Mouse (Mus musculus) yolk sac, embryonic 10.5 days (tissue): ENCODE results near the gene Dusp23.

Source experiments
- DNase-seq: peaks from one replicate; pipeline ENCODE4 v3.0.0-alpha.2; 2017; ENCODE audit warnings: low spot score

Gene Dusp23

DNA sequence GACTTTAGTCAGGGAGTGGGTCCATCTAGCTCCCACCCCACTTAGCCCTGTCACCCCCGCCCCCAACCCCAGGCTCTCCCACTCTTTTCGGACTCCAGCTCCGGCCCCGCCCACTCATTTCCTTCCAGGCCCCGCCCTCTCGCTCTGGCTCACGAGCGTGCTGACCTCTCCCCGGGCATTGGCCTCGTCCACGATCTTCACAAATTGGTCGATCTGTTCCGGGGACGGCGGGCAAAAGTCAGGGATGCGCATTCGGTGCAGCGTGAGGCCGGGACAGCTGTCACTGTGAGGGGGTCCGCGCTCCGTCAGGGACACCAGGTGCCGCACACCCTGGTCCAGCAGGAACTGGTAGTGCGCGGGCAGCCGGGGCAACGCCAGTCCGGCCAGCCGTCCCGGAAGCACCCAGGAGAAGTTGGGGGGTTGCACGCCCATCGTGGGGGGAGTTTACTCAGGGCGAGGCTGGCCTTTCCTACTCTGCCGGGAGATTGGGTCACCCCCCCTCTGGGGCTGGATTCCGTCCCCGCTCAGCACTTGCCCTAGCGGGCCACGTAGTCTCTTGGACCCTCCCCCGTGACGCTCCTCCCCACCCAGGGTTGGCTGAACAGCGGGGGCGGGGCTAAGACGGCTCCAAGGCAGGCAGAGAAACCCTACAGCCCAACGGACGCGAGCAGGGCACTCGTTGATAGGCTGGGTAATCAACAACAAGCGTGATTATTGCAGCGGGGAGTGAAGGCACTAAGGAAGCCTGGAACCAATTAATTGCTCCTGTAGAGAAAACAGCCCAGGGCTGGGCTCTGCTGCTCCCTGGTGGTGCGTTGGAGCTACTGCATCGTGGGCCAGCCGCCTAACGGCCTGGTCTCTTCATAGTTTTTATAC, at the start of gene Dusp23:
Gene Dusp23, minus strand, starts transcription at position 512 of the 876 bp plus-strand sequence.
- DNase-seq: peak; percentile 97

DNA sequence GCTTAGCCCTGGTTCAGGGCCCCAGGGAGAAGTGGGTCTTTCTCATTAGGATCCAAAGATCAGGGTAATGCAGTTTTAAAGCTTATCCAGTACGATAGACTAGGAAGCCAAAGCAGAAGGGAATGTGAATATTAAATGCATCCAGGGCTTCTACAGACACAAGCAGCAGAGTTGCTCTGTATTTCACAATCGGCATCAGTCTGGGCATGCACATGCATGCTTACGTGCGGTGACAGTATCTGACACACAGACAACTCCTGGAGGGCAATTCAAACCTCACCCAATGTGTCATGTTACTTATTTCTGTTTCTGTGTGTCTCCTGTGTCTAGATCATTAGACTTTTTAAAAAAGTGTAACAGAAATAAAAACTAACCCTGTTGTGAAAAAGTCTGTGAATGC, 48.0 kb upstream of the Dusp23 start:
- DNase-seq: no peak

DNA sequence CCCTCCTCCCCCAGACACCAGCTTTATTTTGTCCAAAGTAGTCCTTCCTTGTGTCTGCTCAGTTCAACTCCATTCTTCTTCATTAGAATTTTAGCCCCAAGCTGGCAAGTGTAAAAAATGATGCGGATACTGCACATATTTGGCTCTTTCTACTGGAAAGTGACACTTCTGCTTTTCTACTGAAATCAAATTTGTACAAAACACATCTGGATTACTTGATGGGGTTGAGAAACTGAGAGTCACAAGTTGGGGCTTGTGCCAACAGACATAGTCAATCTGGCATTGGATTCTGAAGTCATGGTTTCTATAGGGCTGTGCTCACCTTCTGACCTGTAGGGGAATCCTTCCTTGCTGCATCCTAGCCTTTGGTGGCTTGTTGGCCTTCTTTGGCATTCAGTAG, 38.0 kb upstream of the Dusp23 start:
- no peak for DNase-seq

DNA sequence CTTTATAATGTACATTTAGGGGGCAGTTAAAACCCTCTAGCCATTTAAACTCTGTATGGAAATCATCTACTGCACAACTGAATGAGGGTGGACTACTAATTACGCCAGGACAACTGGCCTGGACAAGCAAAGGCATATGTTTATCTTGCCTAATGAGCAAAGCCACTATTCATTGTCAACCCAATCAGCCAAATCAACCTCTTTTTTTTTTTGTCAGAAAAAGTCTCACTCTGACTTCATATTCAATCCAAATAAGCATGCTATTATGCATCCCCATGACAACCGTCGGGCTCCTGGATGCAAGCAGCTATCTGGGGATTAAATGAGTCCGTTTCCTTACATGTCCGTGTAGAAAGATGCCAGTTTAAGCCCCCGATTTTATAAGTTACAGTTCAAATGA, 34.8 kb upstream of the Dusp23 start:
- no peak for DNase-seq

DNA sequence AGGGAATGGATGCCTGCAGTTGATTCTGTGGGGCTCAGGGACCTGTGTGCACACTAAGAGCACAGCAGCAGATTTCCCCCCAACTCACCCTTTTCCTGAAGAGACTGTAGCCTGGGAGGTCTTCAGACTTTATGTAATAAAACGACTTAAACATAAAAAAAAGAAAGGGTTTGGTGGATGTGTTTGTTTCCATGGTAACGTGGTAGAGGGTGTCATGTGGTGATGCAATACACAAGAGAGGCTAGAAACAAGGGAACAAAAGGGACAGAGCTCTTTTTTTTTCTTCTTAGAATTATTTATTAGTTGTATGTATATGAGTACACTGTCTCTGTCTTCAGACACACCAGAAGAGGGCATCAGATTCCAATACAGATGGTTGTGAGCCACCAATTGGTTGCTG, 32.7 kb upstream of the Dusp23 start:
- DNase-seq: no peak

DNA sequence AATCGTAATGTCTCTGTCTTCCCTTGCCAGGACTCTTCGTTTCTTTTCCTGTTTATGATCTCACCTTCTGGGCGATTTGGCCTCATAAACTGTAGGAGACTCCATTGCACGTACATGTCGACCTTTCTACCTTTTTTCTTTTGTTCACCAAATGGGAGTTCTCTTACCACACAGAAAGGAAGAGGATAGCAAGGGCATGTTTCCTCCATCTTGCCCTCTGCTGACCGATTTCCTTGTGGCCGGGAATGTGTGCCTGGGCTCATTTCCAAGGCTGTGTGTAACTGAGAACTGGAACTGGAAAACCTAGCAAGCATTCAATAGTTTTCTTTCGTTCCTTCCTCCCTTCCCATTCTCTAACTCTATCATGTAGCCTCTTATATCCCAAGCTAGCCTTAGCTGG, 26.9 kb upstream of the Dusp23 start:
- no peak for DNase-seq

DNA sequence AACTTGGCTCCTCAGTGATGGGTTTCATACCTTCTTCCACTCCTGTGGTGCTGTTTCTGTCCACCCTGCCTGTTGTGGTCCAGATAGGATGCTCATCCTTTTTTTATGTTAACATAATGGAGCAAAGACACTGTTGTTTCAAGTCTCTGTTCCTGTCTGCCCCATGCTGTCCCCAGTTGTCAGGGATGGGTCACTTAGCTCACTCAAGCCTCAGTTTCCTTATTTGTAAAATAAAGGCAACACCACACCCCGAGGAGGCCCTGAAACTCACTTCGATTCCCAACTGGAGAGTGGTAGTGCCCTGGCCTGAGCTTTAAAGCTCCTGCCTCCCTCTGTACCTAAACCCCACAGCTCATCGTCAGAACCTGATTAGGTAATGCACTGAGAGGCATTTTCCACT, 24.5 kb upstream of the Dusp23 start:
- no peak for DNase-seq

DNA sequence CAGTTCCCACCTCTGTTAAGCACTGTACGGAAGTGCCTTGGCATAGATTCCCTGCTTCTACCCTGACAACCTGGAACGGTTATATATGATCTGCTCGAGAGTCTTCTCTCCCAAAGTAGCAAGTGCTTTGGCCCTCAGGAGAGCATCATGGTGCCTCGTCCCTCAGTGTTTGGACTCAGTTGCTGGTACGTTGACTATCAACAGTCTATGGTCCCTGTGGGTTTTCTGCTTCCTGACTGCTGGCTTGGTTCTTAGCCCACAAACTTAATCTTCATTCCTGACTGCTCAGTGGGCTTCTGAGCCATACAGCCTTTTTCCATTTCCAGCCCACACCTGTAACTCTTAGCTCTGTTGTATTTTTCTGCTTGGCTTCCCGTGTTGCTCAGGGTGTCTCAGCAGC, 21.1 kb upstream of the Dusp23 start:
- no peak for DNase-seq

DNA sequence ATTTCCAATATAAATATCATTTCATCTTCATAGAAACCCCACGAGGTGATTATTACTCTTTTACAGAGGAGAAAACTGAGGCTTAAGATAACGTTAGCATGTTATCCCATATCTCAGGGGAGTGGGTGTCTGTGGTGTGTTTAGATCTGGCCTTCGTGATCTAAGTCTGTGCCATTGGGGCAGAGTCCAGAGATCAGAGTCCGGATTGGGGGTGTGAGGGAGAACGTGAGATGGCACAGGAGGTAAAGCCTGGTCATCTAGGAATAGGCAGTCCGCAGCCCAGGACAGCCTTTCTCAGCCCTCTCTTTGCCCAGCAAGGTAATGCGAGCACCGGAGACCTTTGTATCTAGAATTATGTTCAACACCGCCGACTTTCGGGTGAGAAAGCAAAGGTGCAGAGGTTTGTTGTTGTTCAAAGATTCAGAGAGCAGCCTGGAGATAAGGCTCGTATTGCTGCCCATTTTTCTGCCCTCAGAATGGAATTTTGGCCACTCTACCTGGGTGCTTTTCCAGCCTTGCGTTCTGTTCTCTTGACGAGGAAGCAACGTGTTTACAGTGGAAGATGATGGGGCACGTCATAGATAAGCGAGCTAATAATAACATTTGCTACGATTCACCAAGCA, 19.4 kb upstream of the Dusp23 start:
- DNase-seq: no peak

DNA sequence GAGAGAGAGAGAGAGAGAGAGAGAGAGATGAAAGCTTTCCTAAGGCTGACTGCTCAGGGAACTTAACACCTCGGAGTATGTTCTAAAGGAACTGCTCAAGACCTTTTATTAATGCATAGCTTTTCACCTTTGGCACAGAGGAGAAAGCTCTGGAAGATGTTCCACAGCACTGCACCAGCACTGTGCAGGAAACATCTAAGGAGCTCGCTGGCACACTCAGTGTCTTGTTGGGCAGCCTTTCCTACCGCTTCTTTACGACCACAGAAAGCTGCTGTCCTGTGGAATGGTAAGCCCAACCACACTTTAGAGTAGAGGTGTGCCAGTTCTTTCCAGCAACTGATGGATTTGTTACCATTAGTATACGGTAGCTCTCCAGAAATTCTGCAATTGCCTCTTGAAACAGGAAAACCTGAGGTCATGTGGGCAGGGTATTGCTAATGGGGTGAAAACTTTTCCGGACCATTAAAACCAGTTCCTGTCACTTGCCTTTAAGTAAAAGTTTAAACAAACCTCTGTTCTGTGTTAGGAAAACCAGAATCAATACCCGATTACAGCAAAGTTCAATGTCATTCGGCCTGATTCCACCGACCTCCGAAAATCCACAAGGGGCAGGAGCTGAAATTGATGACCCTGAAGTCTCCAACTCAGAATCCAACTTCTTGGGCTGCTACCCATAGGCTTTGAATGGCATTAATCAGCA, 18.7 kb upstream of the Dusp23 start:
- no peak for DNase-seq

DNA sequence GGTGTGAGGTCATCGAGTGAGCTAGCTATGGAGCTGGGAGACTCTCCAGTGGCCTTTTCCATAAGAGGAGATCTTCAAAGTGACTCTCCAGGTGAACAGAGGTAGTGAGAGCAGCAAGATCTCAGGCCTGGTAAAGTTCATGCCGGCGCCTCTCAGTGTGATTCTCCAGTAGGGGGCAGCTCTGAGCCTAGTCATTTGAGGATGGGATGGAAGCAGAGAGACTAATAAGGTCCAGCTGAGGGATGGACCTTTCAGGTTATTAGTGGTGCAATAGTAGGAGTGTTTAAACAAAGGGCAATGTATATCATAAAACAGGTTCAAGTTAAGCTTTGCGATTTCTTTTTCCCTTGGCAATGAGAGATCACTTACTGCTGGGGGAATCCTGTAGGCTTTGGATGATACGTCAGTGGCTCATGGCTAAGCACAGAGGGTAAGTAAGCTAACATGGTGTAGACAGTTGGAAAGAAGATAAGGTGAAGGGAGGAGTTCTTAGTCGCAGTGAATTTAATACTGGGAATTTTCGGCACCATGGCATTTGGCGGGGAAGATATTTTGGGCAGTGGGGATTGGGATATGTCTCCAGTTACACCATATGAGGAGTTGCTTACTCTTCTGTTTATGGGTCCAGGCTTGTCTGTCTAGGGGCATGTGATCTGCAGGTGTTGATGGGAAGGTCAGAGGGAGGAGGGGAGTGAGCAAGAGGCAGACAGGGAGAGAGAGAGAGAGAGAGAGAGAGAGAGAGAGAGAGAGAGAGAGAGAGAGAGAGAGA, 17.9 kb upstream of the Dusp23 start:
- no peak for DNase-seq

DNA sequence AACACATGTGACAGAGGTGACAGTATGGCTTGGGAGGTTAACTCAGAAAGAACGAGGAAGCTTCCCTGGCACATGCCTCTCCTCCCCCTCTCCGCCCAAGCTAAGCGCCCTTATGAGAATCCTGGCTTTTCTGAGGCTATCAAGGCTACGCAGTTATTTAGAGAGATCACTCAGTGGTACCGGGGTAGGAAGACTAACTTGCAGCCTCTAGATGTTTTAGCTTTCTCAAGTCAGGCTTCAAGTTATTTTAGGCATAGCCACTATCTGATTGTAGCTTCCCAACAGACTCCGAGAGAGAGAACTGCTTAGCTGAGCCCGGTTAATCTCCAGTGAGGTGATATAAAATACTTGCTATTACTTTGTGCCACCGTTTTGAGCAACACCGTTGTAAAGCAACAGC, 16.6 kb upstream of the Dusp23 start:
- no peak for DNase-seq

DNA sequence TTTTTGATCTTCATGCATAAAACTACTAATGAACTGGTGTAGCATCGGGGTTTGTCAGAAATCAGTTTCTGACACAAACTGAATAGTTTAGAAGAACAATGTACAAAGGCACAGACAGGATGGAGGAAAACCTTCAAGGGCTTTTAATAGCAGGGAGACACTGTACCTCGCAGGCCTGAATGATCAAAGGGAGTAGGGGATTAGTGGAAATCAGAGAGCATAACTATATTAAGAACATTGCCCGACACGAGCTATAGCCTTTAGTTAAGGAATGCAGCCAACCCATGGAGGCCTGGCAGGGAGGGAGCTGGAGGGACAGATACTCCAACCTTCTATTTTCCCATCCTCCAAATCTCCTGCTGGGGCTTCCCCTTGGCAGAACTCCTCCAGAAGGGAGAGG, 14.5 kb upstream of the Dusp23 start:
- DNase-seq: no peak

DNA sequence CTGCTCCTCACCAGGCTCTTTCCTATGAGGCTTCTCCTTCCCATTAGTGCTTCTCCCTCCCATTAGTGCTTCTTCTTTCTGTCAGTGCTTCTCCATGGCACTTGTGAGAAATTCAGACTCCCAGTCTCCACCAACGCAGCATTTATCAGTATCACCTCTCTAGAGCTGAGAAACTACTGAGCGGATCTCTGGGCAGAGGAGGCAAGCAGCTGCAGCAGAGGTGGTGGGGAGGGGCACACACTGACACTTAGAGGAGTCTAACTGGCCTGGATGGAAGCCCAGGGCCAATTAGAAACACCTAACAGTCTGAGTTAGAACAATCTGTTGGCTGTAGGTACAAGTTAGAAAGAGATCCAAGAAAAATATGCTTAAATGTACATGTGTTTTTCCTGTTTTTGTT, 6.0 kb upstream of the Dusp23 start:
- no peak for DNase-seq

DNA sequence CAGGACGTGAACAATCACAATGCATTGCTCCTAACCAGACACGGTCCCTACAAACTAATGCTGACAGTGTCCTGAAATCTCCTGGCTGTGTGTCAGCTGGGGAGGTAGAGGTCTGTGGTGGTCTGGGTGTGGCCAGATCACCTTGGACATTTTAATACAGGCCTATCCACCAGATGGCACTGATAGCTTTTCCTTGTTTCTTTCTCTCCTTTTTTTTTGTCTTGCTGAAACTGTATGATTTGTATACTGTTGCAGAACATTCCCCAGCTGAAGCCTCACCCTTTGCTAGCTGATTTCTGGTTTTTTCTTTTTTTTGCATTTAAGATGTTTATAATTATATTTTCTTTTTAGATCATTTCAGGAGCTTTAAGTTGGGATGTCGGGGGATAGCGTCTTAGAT, 5.0 kb upstream of the Dusp23 start:
- DNase-seq: no peak

DNA sequence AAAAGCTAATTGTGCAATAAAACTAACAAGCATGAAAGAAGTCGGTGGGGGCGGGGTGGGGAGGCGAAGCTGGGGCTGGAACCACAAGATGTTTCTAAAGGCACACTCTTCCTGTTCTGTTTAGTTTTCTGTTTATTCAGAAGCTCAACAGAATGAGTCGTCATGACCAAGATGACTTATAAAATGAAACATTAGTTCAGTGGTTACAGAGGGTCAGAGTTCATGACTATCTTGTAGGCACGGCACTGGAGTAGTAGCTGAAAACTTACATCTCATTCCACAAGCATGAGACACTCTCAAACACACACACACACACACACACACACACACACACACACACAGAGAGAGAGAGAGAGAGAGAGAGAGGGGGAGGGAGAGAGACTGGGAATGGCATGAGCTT, 3.5 kb upstream of the Dusp23 start:
- no peak for DNase-seq

DNA sequence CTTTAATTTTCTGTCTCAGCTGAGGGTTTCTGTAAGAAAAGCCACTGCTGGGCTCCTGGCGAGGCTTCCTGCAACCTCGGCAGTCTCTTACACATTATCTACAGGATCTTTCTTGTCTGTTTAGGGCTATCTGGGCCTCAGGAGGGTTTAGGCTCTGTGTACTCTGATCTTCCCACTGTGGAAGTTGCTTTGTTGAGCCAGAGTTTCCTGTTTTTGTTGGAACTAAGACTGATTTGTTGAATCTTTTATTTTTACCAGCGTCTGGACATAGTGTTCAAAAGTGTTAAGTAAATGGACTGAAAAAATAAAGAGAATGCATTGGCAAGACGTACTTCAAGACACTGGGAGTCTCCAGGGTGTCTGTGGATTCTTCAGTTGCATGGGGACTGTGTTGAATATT, 2.5 kb upstream of the Dusp23 start:
- DNase-seq: no peak

DNA sequence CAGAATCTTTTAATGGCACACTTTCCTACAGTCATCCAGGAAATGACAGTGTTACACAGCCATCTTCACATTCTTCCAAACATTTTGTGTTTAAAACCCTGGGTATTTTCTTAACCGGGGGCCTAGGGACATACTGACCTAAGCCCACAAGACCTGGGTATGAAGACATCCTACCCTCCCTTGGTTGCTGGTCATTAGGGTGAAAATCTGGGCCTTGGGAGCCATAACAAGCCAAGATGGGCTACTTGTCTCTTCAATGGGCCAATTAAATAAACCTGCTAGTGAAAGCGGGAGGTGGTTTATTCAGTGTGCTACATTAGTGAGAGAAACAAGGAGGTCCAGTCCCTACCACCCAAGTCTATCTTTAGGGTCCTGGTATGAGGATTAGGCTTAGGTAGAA, 1.4 kb upstream of the Dusp23 start:
- DNase-seq: no peak

DNA sequence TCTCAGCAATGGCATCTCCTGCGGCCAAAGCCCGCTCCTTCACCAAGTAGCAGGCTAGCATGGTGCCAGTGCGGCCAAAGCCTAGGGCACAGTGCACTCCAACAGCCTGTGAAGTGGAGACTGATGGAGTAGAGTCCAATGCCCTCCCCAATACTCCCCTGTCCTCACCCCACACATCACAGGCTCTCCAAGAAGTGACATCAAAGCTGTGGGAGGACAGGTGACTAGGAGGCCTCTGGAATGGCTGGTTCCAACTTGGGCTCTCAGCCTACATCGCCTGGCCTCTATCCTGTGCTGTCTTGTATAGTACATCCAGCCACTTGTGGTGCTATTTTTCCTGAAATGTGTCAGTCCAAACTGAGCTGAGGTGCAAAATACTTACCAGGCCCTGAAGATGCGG, 1.0 kb downstream of the Dusp23 start:
- no peak for DNase-seq

DNA sequence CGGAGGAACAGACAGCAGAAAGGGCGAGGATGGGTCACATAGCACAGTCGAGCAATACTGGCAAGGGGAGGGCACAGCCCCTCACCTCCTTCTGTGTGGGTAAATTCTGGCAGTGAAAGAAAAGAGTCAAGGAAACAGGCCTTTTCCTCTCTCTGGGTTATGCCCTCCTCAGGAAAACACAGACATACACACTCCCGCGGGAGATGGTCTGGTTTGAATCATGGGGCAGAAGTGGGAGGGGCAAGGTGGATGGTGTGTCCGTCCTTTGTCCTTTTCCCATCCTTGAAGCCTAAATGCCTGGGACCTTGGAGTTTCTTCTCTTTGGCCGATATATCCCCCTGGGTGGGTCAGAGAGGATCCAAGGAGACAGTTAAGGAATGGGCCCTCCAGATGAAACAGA, 2.9 kb downstream of the Dusp23 start:
- DNase-seq: no peak

DNA sequence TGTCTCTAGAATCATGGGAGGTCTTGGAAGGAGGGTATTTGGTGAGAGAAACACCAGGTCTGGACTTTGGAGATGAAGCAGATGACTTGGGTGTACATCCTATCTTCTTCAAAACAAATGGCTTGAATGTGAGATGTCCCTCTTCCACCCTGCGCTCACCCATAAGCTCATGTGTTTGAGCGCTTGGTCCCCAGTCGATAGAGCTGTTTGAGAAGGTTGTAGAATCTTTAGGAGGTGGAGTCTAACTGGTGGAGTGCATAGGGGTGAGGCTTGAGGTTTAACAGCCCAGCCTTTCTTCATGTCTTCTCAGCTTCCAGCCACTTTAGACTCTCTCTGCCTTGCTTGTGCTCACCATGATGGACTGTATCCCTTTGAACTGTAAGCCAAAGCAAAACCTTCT, 6.5 kb downstream of the Dusp23 start:
- no peak for DNase-seq

DNA sequence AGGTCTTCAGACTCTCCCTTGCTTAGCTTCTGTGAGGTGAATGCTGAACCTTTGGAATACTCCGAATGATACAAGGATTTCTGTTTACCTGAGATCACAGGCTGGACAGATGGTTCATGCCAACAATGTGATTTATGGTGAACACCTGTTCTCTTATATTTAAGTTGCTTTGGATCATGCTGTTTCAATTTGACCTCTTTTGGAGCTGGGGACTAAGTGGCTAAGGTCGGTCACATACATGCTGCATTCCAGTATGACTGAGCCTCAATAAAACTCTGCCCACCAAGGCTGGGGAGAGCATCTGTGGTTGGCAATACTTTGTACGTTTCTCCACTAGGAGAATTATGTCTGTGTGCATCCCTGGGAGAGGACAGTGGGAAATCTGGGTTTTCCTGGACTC, 8.7 kb downstream of the Dusp23 start:
- DNase-seq: no peak

DNA sequence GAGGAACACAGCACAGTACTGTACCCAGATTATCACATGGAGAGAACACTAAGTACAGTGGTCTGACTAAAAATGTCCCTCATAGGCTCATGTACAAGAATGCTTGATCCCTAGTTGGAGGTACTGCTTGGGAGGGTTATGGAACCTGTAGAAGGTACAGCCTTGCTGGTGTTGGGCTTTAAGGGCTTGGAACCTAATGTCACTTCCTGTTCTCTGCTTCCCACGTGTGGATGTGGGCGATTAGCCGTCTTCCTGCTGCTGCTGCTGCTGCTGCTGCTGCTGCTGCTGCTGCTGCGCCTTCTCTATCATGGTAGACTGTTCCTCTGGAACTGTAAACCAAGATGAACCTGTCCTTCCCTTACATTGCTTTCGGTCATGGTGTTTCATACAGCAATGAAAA, 9.2 kb downstream of the Dusp23 start:
- DNase-seq: no peak
